Mouse (Mus musculus) large intestine, adult 2 months (tissue): ENCODE data around the gene Slc45a1. TPM values are rescaled to one million over a fixed set of nuclear protein-coding genes. Genes with fewer than 3 reads are reported as not detected.

Experiments used
- DNase-seq: peaks from one replicate; pipeline ENCODE4 v3.0.0-alpha.2; 2012; ENCODE audit warnings: low read depth, low spot score
- WGBS: fragments of 180-500 bp; shearing (Covaris S2); methylation state at CpG from one replicate; pipeline ENCODE4 v1.1.7; 2018; 5-methylcytosine and 5-hydroxymethylcytosine counted together
- polyA plus RNA-seq: library from polyadenylated mRNA; depleted of rRNA; stranded (reverse); fragments of >200 nt; gene quantifications from 2 replicates; pipeline ENCODE4 v1.2.3, GENCODE M21; 2012

Slc45a1 gene
- polyA plus RNA-seq, 1 experiment = 0.41 TPM

DNA sequence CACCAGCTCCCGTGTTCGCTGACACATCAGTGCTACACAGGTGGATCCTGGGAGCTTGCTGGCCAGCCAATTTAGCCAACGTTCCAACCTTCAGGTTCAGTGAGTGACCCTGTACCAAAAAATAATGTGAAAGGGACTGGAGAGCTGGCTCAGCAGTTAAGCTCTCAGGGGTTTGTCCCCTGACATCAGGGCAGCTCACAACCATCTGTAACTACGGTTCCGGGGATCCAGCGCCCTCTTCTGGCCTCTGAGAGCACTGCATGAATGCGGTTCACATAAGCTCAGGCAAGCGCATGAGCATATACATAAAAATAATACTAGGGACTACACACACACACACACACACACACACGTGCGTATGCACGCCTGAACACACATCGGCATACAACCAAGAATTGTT lies 11.2 kb upstream of the Slc45a1 start:
- WGBS = 65% methylated on average over 12 of the region's 12 CpGs
- DNase-seq = no peak

DNA sequence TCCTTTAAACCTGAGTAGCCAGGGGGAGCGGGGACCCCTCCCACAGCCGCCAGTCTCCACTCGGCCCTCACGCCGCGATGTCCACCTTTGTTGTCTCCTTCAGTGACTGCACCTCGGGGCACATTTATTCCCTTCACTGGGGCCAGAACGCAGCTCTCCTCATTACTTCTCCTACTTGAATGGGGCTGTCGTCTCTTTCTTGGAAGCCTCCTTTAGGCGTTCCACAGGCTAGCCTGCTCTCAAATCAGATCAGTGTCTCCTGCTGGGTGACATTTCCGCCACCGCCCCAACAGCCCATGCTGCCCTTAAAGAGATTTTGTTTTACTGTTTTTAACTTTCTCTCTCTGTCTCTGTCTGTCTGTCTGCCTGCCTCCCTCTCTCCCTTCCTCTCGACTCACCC lies 9.9 kb upstream of the Slc45a1 start:
- no peak for DNase-seq
- WGBS = 37% methylated on average over 13 of the region's 13 CpGs

DNA sequence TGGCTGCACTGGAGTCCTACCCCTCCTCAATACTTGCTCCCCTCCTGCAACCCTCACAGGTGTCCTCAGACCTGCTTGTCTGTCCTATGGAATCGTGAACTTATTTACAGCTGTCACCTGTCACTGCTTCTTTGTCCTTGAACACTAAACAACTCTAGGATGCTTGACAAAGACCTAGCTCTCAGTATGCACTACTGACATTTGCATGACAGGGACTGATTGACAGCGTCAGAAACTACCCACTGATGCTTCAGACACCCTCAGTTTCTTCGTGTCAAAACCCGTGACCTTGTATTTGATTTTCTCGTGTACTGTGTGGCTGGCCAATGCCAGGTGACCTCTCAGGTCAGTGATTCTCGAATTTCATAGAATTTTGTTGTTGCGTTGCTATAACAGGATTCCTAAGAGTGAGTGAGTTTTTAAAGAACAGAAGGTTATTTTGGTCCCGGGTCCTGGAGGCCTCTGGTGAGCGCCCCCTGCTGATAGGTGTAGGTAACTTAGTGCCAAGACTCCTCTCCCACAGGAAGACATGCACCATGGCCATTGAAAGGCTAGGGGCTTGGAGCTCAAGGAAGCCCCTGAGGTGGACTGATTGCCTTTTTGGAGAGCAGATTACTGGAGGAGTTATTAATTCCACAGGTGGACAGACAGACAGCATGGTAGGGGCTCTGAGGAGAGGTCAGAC lies 8.1 kb upstream of the Slc45a1 start:
- DNase-seq = no peak
- WGBS = 63% methylated on average over 9 of the region's 9 CpGs

DNA sequence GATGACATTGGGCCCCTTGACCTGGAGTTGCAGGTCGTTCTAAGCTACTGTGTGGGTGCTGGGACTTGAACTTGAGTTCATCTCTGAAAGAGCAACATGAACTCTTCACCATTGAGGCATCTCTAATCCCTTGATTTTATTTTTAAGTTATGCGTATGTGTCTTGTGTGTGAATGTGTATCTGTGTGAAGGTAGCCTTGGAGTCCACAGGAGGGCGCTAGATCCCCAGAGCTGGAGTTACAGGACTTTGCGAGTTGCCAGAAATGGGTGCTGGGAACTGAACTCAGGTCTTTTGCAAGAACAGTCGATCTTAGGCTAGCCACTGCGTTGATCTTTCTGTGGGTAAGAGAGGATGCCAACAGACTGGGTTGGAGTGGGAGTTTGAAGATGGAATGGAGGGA lies 4.5 kb upstream of the Slc45a1 start:
- WGBS = 83% methylated on average over 6 of the region's 6 CpGs
- no peak for DNase-seq

DNA sequence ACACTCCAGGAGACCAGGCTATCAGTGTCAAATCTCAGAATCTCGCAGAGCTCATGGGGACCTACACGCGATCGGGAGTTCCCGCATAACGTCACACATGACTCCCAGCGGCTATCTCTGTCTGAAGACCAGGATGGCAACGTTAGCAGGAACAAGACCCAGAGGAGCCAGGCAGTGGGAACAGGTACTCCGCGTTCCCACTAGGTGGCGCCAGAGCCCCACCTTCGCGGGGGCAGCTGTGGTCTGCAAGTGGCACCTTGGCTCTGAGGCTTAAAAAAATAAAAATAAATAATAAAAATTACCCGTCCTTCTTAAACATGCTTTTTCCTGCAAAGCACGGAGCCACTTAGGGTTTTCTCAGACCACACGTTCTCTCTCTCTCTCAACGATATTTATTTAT lies 4.0 kb upstream of the Slc45a1 start:
- peak; percentile 27 for DNase-seq
- 4% methylated on average over 17 of the region's 17 CpGs for WGBS

DNA sequence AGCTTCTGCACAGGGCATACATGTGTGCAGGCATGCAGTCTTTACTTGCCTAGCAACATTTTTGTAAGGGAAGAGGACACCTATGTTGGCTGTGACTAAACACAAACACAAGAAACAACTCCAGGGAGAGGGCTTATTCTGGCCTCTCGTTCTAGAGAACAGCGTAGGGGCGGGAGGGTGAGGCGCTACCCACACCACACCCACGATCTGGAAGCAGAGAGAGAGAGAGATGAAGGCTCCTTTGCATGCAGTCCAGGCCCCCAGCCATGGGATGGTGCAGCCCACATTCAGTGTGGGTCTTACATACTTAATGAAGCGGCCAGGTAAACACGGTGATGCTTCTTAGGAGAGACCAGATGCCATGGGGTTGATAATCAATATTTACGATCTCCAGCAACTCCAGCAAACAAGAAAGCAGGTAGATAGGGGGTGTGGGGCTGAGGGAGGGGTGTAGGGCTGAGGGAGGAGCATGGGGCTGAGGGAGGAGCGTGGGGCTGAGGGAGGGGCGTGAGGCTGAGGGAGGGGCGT lies 1.2 kb upstream of the Slc45a1 start:
- no peak for DNase-seq
- WGBS = 25% methylated on average over 11 of the region's 11 CpGs

DNA sequence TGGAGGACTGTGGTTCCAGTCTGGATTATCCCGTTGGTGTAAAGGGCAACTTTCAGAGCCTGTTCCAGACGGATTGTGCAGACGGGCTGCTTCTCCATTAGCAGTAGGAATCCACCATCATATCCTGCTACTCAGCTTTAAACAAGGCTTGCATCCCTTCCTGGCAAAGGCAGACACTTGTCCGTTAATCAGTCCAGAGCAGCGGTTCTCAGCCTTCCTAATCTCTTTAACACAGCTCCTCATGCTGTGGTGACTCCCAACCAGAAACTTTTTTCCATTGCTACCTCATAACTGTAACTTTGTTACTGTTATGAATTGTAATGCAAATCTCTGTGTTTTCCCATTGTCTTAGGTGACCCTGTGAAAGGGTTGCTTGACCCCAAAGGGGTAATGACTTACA lies 2.6 kb downstream of the Slc45a1 start:
- DNase-seq = no peak
- WGBS = 74% methylated on average over 5 of the region's 5 CpGs

DNA sequence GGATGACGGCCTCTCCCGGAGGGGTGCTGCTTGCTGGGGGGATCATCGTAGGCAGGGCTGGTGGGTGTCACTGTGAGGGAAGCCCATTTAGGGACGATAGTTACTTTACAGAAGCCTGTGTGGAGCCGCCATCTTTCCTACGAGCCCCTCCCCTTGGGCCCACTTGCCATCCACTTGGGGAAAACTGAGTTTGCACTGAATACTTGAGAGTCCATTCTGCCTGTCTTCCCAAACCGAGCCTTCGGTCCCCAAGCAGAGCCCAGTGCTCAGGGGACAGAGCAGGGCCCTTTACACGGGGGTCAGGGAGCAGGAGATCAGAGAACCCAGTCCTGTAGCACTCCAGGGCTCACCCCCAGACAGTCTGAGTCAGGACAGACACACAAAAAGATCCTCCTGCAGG lies 7.7 kb downstream of the Slc45a1 start:
- 94% methylated on average over 9 of the region's 9 CpGs for WGBS
- DNase-seq = no peak

DNA sequence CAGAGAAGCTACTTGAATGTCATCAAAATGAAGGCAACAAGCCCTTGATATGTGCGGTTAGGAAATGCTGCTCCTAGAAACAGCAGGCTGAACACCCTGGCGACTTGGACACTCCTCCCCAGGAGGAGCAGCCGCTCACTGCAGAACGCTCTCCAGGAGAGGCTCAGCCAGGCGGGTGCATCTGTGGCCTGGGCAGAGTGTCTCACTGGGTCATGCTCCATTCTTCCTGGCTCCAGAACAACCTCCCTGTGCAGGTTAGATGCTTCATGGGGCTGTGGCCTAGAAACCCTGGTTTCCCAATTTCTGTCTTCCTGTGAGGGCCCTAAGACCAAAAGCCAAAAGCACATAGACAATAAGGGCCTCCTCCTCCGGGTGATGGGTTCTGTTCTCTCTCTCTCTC lies 15.3 kb downstream of the Slc45a1 start:
- no peak for DNase-seq
- 86% methylated on average over 6 of the region's 6 CpGs for WGBS

DNA sequence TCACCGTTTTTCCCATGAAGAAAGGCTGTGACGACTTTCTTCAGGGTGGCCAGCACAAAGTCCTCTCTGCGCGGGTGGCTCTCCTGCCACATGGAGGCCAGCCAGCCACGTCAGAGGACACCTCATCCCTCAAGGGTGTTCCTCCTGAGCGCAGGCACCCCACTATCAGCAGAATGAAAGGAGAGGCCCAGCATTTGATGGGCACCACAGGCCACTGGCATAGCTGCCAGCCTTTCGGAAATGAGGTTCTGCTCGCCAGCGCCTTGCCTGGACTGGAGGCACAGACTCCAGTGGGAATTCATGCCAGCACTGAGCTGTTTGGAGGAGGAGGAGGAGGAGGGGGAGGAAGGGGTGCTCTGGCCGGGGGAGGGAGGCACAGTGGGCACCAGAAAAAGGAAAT lies 16.4 kb downstream of the Slc45a1 start:
- WGBS = 81% methylated on average over 10 of the region's 10 CpGs
- no peak for DNase-seq

DNA sequence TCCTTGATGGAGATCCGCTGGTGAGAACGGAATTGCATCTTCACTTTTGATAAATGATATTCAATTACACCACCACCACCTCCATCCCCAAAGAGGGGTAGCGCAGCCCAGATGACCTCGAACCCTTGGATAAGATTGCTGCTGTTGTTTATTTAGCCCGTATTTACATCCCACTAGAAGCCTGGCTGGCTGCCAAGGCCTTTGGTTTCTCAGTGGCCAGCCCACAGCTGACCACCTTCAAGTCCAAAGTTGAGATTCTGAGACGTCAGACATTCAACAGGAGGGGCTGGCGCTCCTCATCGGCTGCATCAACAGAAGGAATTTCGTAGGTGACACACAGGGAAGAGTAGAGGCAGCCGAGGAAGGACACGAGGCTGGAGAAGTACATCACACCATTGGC lies 22.7 kb downstream of the Slc45a1 start:
- WGBS = 48% methylated on average over 11 of the region's 11 CpGs
- DNase-seq = no peak

DNA sequence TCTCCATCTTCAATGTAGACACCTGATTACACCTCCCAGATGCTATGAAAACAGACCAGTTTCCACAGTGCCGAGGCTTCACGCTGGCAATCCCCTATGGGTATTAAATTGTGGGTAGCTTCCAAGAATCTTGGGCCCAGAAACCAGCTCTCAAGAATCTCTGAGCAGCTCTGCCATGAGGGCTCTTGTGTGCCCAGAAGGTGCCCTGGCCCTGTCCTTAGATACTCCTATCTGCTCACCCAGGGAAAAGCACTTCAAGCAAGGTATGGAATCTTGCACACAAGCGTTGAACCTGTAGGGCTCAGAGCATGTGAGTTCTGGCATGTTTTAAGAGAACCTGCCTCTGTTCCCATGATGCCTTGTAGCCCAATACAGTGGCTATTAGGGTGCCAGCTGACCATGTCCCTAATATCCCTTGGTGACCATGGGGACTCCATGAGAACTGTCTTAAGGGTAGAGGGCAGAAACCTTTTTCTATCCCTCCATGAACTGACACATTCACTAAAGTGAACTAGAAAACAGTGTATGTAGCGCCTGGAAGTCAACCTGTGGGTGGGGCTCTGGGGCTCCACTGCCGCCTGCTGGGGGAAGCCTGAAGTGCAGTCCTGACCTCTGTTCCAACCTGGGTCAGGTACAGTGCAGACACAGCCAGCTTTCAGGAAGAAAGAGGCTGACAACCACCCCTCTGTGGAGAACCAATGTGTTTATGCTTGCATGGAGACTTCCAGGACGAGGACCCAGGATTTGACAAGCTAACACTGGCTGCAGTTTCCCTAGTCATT lies 25.8 kb downstream of the Slc45a1 start:
- 23% methylated on average over 6 of the region's 6 CpGs for WGBS
- DNase-seq = peak; percentile 31

DNA sequence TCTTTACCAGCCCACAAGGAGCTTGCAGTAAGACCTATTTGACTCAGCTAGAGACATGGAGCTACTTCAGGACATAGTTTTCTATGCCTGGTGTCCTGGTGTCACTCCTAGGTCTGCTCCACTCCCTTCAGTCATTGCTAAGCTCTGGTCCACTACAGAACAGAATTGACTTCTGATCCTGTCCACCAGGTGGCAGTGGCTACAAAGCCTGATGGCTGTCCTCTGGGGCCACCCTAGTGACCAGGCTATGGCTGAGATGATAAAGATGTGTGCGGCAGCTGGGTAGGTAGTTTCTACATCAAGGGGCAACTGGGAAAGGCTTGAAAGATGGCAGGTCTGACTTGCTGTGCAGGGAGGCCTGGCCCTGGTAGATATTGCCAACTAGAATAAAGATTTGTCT lies 26.5 kb downstream of the Slc45a1 start:
- WGBS = 21% methylated on average over 1 of the region's 1 CpGs
- peak; percentile 43 for DNase-seq

DNA sequence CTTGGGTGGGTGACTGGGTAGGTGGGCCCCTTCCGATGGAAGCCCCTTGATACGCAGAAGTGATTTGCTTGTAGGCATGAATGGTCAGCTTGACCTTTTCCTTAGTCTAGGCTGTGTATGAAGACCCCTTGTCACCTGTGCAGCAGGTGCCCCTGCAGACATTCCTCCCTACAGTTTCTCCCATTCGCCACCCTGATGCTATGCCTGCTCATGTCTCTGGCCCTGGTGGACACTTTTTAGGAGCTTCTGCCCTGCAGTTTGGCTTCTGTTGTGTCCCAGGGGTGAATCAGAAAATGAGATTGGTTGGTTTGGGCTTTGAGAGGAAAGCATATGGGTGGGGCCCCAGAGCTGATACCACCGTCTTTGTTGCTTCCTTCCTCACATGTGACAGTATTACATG lies 27.0 kb downstream of the Slc45a1 start:
- WGBS = 61% methylated on average over 4 of the region's 4 CpGs

DNA sequence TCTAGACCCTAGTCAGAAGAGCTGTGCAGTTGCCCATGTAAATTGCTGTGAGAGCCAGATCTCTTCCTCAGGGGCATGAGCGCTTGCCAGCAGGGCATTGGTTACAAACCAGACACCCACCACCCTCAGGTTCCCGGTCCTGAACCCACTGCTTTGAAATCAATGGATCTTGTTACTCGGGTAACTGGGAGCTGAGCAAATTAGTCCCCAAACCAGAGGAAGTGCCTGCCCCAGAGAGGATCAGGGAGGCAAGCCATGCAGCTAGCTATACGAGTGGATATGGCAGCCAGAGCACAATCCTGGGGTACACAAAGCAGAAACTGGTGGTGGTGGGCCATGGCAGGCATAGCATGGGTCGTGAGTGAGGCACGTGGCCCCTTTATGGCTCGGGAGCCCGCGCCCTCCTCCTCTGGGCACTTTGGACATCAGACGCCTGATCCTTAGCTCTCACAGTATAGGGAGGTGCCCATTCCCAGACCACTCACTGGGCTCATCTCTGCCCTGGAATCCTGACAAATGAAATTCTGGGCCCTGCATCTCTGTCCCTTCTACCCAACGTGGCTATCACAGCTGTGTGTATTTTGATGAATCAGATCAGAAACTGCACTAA lies 27.7 kb downstream of the Slc45a1 start:
- WGBS = 42% methylated on average over 11 of the region's 11 CpGs
- no peak for DNase-seq

More for the DNA sequence above, 27.0 kb downstream of the Slc45a1 start:
- DNase-seq = no peak

DNA sequence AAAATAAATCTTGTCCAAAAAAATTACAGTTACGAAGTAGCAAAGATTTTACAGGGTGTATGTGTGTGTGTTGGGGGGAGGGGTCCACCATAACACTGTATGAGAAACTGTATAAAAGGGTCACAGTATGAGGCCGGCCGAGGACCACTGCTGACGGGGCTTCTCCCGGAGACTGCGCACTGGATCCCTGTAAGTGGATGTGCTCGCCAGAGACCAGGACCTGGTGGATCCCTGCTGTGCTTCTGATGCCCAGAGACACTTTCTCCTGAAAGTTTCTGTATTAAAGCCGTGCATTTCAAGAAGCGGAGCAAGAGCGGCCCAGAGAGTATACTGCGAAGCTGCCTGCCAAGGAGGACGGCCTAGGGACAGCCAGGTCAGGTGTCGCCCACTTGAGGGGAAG lies 29.3 kb downstream of the Slc45a1 start:
- no peak for DNase-seq
- WGBS = 93% methylated on average over 13 of the region's 13 CpGs

DNA sequence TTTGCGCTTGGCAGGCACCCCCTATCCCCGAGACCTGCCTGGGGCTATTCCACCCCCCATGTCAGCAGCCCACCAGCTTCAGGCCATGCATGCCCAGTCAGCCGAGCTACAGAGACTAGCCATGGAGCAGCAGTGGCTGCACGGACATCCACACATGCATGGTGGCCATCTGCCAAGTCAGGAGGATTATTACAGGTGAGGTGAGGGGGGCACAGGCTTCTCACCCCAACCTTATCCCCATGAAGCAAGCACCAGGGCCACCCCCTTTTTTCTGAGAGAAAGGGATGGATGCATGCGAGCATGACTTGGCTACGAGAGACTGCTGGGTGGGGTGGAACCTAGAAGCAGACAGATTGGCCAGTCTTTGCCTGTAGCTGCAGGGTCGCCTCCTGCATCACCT lies 33.0 kb downstream of the Slc45a1 start:
- 79% methylated on average over 7 of the region's 7 CpGs for WGBS
- DNase-seq = no peak

DNA sequence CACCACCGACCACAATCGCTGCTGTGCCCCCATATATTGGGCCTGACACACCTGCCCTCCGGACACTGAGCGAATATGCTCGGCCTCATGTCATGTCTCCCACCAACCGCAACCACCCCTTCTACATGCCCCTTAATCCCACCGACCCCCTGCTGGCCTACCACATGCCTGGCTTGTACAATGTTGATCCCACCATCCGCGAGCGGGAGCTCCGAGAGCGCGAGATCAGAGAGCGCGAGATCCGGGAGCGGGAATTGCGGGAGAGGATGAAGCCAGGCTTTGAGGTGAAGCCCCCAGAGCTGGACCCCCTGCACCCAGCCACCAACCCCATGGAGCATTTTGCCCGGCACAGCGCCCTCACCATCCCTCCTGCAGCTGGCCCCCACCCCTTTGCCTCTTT lies 35.1 kb downstream of the Slc45a1 start:
- no peak for DNase-seq
- 96% methylated on average over 20 of the region's 20 CpGs for WGBS

DNA sequence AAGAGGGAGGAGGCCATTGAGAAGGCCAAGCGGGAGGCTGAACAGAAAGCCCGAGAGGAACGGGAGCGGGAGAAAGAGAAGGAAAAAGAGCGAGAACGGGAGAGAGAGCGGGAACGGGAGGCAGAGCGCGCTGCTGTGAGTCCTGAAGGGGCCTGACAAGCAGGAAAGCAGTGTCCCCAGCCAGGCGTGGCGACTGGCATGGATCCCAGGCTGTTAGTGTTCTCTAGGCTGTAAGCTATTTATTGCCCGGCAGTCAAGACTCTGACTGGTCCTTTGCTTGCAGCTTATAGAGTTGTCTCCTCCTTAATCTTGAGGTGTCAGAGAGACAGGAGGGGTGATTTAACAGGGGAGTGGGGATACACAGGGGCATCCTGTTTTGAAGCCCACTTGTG lies 35.9 kb downstream of the Slc45a1 start:
- DNase-seq = peak; percentile 80
- 33% methylated on average over 13 of the region's 13 CpGs for WGBS

DNA sequence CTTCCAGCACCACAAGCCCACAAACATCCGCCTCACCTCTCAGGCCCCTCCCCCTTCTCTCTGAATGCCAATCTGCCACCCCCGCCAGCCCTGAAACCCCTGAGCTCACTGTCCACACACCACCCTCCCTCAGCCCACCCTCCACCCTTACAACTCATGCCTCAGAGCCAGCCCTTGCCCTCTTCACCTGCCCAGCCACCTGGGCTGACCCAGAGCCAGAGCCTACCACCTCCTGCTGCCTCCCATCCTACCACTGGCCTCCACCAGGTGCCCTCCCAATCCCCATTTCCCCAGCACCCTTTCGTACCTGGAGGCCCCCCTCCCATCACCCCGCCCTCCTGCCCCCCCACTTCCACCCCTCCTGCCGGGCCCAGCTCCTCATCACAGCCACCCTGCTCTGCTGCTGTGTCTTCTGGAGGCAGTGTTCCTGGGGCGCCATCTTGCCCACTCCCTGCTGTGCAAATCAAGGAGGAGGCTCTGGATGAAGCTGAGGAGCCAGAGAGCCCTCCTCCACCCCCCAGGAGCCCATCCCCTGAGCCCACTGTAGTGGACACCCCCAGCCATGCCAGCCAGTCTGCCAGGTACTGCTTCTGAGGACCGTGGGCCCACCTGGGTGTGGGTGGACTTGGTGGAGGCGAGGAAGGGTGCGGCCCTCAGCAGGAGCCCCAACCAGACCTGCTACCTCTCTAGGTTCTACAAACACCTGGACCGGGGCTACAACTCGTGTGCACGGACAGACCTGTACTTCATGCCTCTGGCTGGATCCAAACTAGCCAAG lies 36.5 kb downstream of the Slc45a1 start:
- no peak for DNase-seq
- 40% methylated on average over 12 of the region's 12 CpGs for WGBS
